Comparison of ENCODE assay signal across 29 mouse cellular contexts in the genomic region with DNA sequence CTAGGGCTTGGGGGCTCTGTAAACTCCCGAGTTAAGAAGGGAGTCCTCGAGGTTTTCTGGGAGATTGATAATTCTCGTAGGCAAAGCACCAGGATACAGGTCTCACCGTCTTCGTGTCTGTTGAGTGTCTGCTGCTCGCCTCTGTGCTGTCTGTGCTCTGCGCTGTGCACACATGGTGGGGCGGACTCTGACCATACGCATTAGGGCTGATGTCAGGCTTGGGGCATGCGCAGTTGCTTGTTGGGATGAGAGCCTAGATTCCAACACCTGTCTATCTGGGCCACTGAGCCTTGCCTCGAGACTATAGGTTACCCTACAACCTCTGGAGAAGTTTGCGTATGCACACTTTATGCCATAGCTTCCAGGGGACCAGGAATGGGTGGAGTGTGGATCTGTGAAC. TPM values are rescaled to one million over a fixed set of nuclear protein-coding genes. Genes with fewer than 3 reads are reported as not detected.
DNase-seq lines count a peak whose midpoint lies in the region; ATAC-seq and TF ChIP-seq lines count a peak whose summit lies in the region.
"Had no signal": no experiment of that assay in that cellular context is flagged by ENCODE, and none has a peak within 500 bp of the region (broad histone marks: within the 10 kb centered on the region; RNA-seq: fewer than 3 reads in every experiment).

No protein-coding gene starts in this region.

- 87% methylated on average over 12 of the region's 12 CpGs for WGBS in intestine, embryonic 16.5 days
- WGBS in intestine, postnatal 0 days, result 76% methylated on average over 12 of the region's 12 CpGs
- 94% methylated on average over 12 of the region's 12 CpGs for WGBS in neural tube, embryonic 11.5 days
- 94% methylated on average over 12 of the region's 12 CpGs for WGBS in neural tube, embryonic 15.5 days
- WGBS in forebrain, embryonic 12.5 days, result 95% methylated on average over 12 of the region's 12 CpGs

- peaks cover 13% of the 10 kb centered on the region for H3K4me1 ChIP-seq in intestine, embryonic 16.5 days (ENCODE audit: control insufficient read depth, insufficient read depth, low read length)
- no peaks in the 10 kb centered on the region for H3K4me1 ChIP-seq in intestine, postnatal 0 days (replicated peaks; ENCODE audit: control insufficient read depth, insufficient read depth, low read length)
- peaks cover 13% of the 10 kb centered on the region for H3K4me1 ChIP-seq in neural tube, embryonic 11.5 days (ENCODE audit: control insufficient read depth, insufficient read depth, low read length)
- H3K4me1 ChIP-seq in neural tube, embryonic 15.5 days, result peaks cover 26% of the 10 kb centered on the region
- H3K4me1 ChIP-seq in forebrain, embryonic 12.5 days, result peaks cover 32% of the 10 kb centered on the region

- H3K9ac ChIP-seq in intestine, embryonic 16.5 days (ENCODE audit: low read depth, low read length), result 0 out of 2 replicates have a peak overlapping the region, but pooled peaks have one; percentile 20
- no peak overlapping the region for H3K9ac ChIP-seq in intestine, postnatal 0 days (ENCODE audit: low read depth, low read length)
- H3K9ac ChIP-seq in neural tube, embryonic 11.5 days (ENCODE audit: low read length), result 0 out of 2 replicates have a peak overlapping the region, but pooled peaks have one; percentile 10
- no peak overlapping the region for H3K9ac ChIP-seq in neural tube, embryonic 15.5 days (replicated peaks)
- no peak overlapping the region for H3K9ac ChIP-seq in forebrain, embryonic 12.5 days
- H3K9ac ChIP-seq: embryonic facial prominence, embryonic 12.5 days; embryonic facial prominence, embryonic 15.5 days; forebrain, embryonic 15.5 days; heart, embryonic 12.5 days; heart, embryonic 15.5 days had no signal

- no peak overlapping the region for H3K4me3 ChIP-seq in intestine, embryonic 16.5 days (ENCODE audit: low read length)
- no peak overlapping the region for H3K4me3 ChIP-seq in intestine, postnatal 0 days (ENCODE audit: low read depth, low read length)
- no peak overlapping the region for H3K4me3 ChIP-seq in neural tube, embryonic 11.5 days (ENCODE audit: low read depth, low read length)
- H3K4me3 ChIP-seq in neural tube, embryonic 15.5 days (replicated peaks), result no peak overlapping the region
- H3K4me3 ChIP-seq in forebrain, embryonic 12.5 days (replicated peaks), result no peak overlapping the region
- H3K4me3 ChIP-seq: embryonic facial prominence, embryonic 12.5 days; embryonic facial prominence, embryonic 15.5 days; forebrain, embryonic 15.5 days; heart, embryonic 12.5 days; heart, embryonic 15.5 days; hindbrain, embryonic 10.5 days had no signal

- H3K4me2 ChIP-seq in intestine, embryonic 16.5 days (ENCODE audit: low read depth, low read length), result no peak overlapping the region
- no peak overlapping the region for H3K4me2 ChIP-seq in intestine, postnatal 0 days (replicated peaks; ENCODE audit: low read depth)
- no peak overlapping the region for H3K4me2 ChIP-seq in neural tube, embryonic 11.5 days (ENCODE audit: low read depth)
- H3K4me2 ChIP-seq in neural tube, embryonic 15.5 days, result no peak overlapping the region
- H3K4me2 ChIP-seq in forebrain, embryonic 12.5 days, result no peak overlapping the region
- H3K4me2 ChIP-seq: embryonic facial prominence, embryonic 12.5 days; embryonic facial prominence, embryonic 15.5 days; forebrain, embryonic 15.5 days; heart, embryonic 12.5 days; heart, embryonic 15.5 days had no signal

- no peak for TF ChIP-seq CTCF in intestine, postnatal 0 days (IDR thresholded peaks at IDR 0.05; ENCODE audit: low read depth)

- no peak overlapping the region for H3K27ac ChIP-seq in intestine, embryonic 16.5 days (ENCODE audit: low read length)
- H3K27ac ChIP-seq in intestine, postnatal 0 days (ENCODE audit: low read depth, low read length), result no peak overlapping the region
- H3K27ac ChIP-seq in neural tube, embryonic 11.5 days (ENCODE audit: low read depth, low read length), result no peak overlapping the region
- H3K27ac ChIP-seq in neural tube, embryonic 15.5 days (replicated peaks), result no peak overlapping the region
- H3K27ac ChIP-seq in forebrain, embryonic 12.5 days, result no peak overlapping the region
- H3K27ac ChIP-seq: embryonic facial prominence, embryonic 12.5 days; embryonic facial prominence, embryonic 15.5 days; forebrain, embryonic 15.5 days; heart, embryonic 15.5 days; hindbrain, embryonic 10.5 days; hindbrain, embryonic 14.5 days; hindbrain, postnatal 0 days had no signal

- peaks cover 5% of the 10 kb centered on the region; the same call in 1 of the 2 replicates for H3K36me3 ChIP-seq in intestine, embryonic 16.5 days (ENCODE audit: control insufficient read depth, insufficient read depth, low read length)
- peaks cover 26% of the 10 kb centered on the region for H3K36me3 ChIP-seq in intestine, postnatal 0 days (ENCODE audit: control insufficient read depth, insufficient read depth)
- peaks cover 4% of the 10 kb centered on the region for H3K36me3 ChIP-seq in neural tube, embryonic 11.5 days (ENCODE audit: control insufficient read depth, insufficient read depth, low read length)
- H3K36me3 ChIP-seq in neural tube, embryonic 15.5 days, result peaks cover 28% of the 10 kb centered on the region
- peaks cover 31% of the 10 kb centered on the region for H3K36me3 ChIP-seq in forebrain, embryonic 12.5 days (replicated peaks)

- H3K27me3 ChIP-seq in intestine, embryonic 16.5 days (replicated peaks; ENCODE audit: control insufficient read depth, insufficient read depth, low read length), result no peaks in the 10 kb centered on the region
- 0 out of 2 replicates have a peak, but pooled peaks cover 3% of the 10 kb centered on the region for H3K27me3 ChIP-seq in intestine, postnatal 0 days (replicated peaks; ENCODE audit: control insufficient read depth, insufficient read depth, low read length)
- H3K27me3 ChIP-seq in neural tube, embryonic 11.5 days (ENCODE audit: control insufficient read depth, insufficient read depth, low read length), result no peaks in the 10 kb centered on the region
- H3K27me3 ChIP-seq in neural tube, embryonic 15.5 days (replicated peaks), result no peaks in the 10 kb centered on the region
- peaks cover 6% of the 10 kb centered on the region; the same call in 1 of the 2 replicates for H3K27me3 ChIP-seq in forebrain, embryonic 12.5 days
- H3K27me3 ChIP-seq: embryonic facial prominence, embryonic 12.5 days; embryonic facial prominence, embryonic 15.5 days; forebrain, embryonic 15.5 days; heart, embryonic 12.5 days; heart, embryonic 15.5 days; Patski had no signal

- DNase-seq in neural tube, embryonic 11.5 days (ENCODE audit: low spot score), result no peak
- DNase-seq in yolk sac, embryonic 10.5 days (ENCODE audit: low spot score), result peak; percentile 46
- DNase-seq: adrenal gland, adult 8-10 months; adrenal gland, postnatal 25 days; cerebellum, adult 11-12 months; cerebellum, adult 9-10 months; cerebellum, postnatal 14 days; gastrocnemius, postnatal 25 days; heart, adult 18-20 months; heart, postnatal 10 days; heart, postnatal 36 days had no signal

- ATAC-seq in intestine, embryonic 16.5 days, result no peak
- no peak for ATAC-seq in intestine, postnatal 0 days
- ATAC-seq in neural tube, embryonic 11.5 days (ENCODE audit: insufficient read depth, low FRiP score, low TSS enrichment), result no peak
- ATAC-seq in neural tube, embryonic 15.5 days (ENCODE audit: low FRiP score), result no peak
- ATAC-seq in forebrain, embryonic 12.5 days (ENCODE audit: low FRiP score), result no peak
- ATAC-seq: activated CD4-positive, CD25-positive, alpha-beta regulatory T cell, adult 4 months; forebrain, embryonic 15.5 days; hindbrain, postnatal 0 days; inflammation-experienced regulatory T-cells, adult 6 months; Patski had no signal

- H3K9me3 ChIP-seq in intestine, embryonic 16.5 days (ENCODE audit: control insufficient read depth, low read length), result no peaks in the 10 kb centered on the region
- no peaks in the 10 kb centered on the region for H3K9me3 ChIP-seq in intestine, postnatal 0 days (ENCODE audit: control insufficient read depth)
- no peaks in the 10 kb centered on the region for H3K9me3 ChIP-seq in neural tube, embryonic 11.5 days (ENCODE audit: control insufficient read depth, low read length)
- H3K9me3 ChIP-seq in neural tube, embryonic 15.5 days (replicated peaks), result no peaks in the 10 kb centered on the region
- no peaks in the 10 kb centered on the region for H3K9me3 ChIP-seq in forebrain, embryonic 12.5 days
- H3K9me3 ChIP-seq: embryonic facial prominence, embryonic 12.5 days; embryonic facial prominence, embryonic 15.5 days; forebrain, embryonic 15.5 days; G1E; heart, embryonic 12.5 days; heart, embryonic 15.5 days; hindbrain, embryonic 10.5 days had no signal

RNA-seq across cellular contexts. Expression of a gene that starts 16.8 kb away (rescaled TPM):
- polyA plus RNA-seq in intestine, embryonic 16.5 days (2015; fragmentation: Nextera tagmentation; extraction: Ambion mirVana), result not detected in 2 replicates
- not detected in 2 replicates for polyA plus RNA-seq in intestine, postnatal 0 days (2015; fragmentation: Nextera tagmentation; extraction: Ambion mirVana)
- polyA plus RNA-seq in neural tube, embryonic 11.5 days (2014; fragmentation: Nextera tagmentation; extraction: Ambion mirVana), result not detected in 2 replicates
- 0.12 TPM in 1 of 2 replicates, not detected in the other for polyA plus RNA-seq in neural tube, embryonic 15.5 days (2015; fragmentation: Nextera tagmentation; extraction: Ambion mirVana)
- polyA plus RNA-seq in forebrain, embryonic 12.5 days (2016; fragmentation: Nextera tagmentation; extraction: Ambion mirVana), result 0.06 TPM in 1 of 2 replicates, not detected in the other
- polyA plus RNA-seq: embryonic facial prominence, embryonic 12.5 days; forebrain, embryonic 11.5 days; G1E; gonadal fat pad, adult 2 months; heart, embryonic 12.5 days; heart, embryonic 15.5 days; inflammation-experienced regulatory T-cells, adult 6 months had no signal

RNA-seq across cellular contexts. Expression of a gene that starts 17.5 kb away (rescaled TPM):
- 46.6 and 48.5 TPM in 2 replicates for polyA plus RNA-seq in intestine, embryonic 16.5 days (2015; fragmentation: Nextera tagmentation; extraction: Ambion mirVana)
- polyA plus RNA-seq in intestine, postnatal 0 days (2015; fragmentation: Nextera tagmentation; extraction: Ambion mirVana), result 54.6 and 58.3 TPM in 2 replicates
- 124 and 128 TPM in 2 replicates for polyA plus RNA-seq in neural tube, embryonic 11.5 days (2014; fragmentation: Nextera tagmentation; extraction: Ambion mirVana)
- 125 and 142 TPM in 2 replicates for polyA plus RNA-seq in neural tube, embryonic 15.5 days (2015; fragmentation: Nextera tagmentation; extraction: Ambion mirVana)
- polyA plus RNA-seq in forebrain, embryonic 12.5 days (2016; fragmentation: Nextera tagmentation; extraction: Ambion mirVana), result 139 and 140 TPM in 2 replicates

Comparison
In these comparisons a context has a peak if more than half of its experiments do, and no peak if none do; other contexts are left out.
1. H3K9ac ChIP-seq: peak in intestine, embryonic 16.5 days (single experiment) and neural tube, embryonic 11.5 days (single experiment); none in intestine, postnatal 0 days (single experiment), neural tube, embryonic 15.5 days (single experiment) and forebrain, embryonic 12.5 days (single experiment).